Mouse (Mus musculus) G1E (cell line): Measurements from ENCODE around the gene Rasgrp2.

Experiments used
- CTCF ChIP-seq: IDR thresholded peaks from 2 replicates; pipeline ENCODE4 v1.5.1; 2012; ENCODE audit warnings: low read depth, low read length, inconsistent platforms, mixed read lengths
- GATA2 ChIP-seq: IDR thresholded peaks from 2 replicates; pipeline ENCODE4 v1.6.1; 2012; ENCODE audit warnings: low read depth, low read length, inconsistent platforms, borderline replicate concordance
- POLR2AphosphoS5 ChIP-seq: IDR thresholded peaks from 2 replicates; pipeline ENCODE4 v1.6.1; 2012; ENCODE audit warnings: low read depth, low read length, inconsistent platforms; ENCODE audit not compliant: insufficient replicate concordance
- TAL1 ChIP-seq: conservative IDR thresholded peaks from 2 replicates; pipeline ENCODE4 v1.6.1; 2012; ENCODE audit warnings: low read depth, low read length, inconsistent platforms, mixed read lengths

GRCm38 (mm10) chr19:6370175-6370574, 29.0 kb upstream of the Rasgrp2 start:
- TF ChIP-seq CTCF = no peak
- no peak for TF ChIP-seq POLR2AphosphoS5
- no peak for TF ChIP-seq TAL1
- TF ChIP-seq GATA2 = no peak
